Mouse (Mus musculus) megakaryocyte, embryonic 14.5 days (primary cell): ENCODE data around the gene Hoxd3. TPM values are rescaled to one million over a fixed set of nuclear protein-coding genes. Genes with fewer than 3 reads are reported as not detected.

ENCODE experiments used
- H3K27me3 ChIP-seq: replicated peaks from 2 replicates; pipeline ENCODE3; 2012; ENCODE audit warnings: inconsistent platforms
- H3K36me3 ChIP-seq: replicated peaks from 2 replicates; pipeline ENCODE3; 2012; ENCODE audit warnings: low read length, inconsistent platforms, mixed read lengths
- H3K4me1 ChIP-seq: 2 replicates; pipeline ENCODE4 v1.6.1; 2012; ENCODE audit warnings: inconsistent platforms
- H3K4me3 ChIP-seq: replicated peaks from 2 replicates; pipeline ENCODE3; 2012; ENCODE audit warnings: moderate library complexity, mild to moderate bottlenecking, inconsistent platforms
- H3K9me3 ChIP-seq: 2 replicates; pipeline ENCODE4 v1.6.1; 2012; ENCODE audit warnings: inconsistent platforms
- FLI1 ChIP-seq: IDR thresholded peaks from 2 replicates; pipeline ENCODE4 v1.6.1; 2012; ENCODE audit warnings: low read length, inconsistent platforms, mixed read lengths
- GATA1 ChIP-seq: IDR thresholded peaks from 3 replicates; pipeline ENCODE4 v1.6.1; 2012; ENCODE audit warnings: mixed read lengths, low read length, inconsistent platforms, borderline replicate concordance
- polyA plus RNA-seq: library from polyadenylated mRNA; stranded (reverse); fragments of >175 nt; gene quantifications from 2 replicates; pipeline ENCODE4 v1.2.3, GENCODE M21; 2012; ENCODE audit warnings: low replicate concordance; ENCODE audit not compliant: insufficient read depth

The Hoxd3 gene
- polyA plus RNA-seq, 1 experiment = not detected

DNA sequence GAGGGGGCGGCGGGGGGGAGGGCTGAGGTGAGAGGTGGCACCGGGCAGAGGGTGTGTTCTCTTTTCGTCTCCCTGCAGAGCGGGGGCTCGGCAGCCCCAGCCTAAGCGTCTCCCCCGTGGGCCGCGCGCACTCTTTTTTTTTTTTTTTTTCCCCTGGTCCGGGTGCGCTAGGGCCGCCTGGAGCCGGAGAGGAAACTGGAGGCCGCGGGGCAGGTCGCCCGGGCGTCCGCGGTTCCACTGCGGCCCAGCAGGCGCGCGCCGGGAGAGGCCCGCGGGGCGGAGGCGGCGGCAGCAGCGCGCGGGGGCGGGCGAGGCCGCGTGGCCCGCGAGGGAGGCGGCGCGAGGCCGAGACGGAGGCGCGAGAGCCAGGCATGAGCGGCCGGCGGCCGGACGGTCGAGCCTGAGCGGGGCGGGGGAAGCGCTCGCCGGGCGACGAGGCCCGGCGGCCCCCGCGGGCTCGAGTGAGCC, 6.7 kb upstream of the Hoxd3 start:
- Histone ChIP-seq H3K27me3 (peaks cover 95% of the 10 kb centered on the region), H3K36me3 (no peaks in the 10 kb centered on the region), H3K9me3 (no peaks in the 10 kb centered on the region), H3K4me3 (peak overlapping the region; percentile 88), H3K4me1 (peaks cover 15% of the 10 kb centered on the region)
- TF ChIP-seq FLI1 = no peak
- no peak for TF ChIP-seq GATA1

DNA sequence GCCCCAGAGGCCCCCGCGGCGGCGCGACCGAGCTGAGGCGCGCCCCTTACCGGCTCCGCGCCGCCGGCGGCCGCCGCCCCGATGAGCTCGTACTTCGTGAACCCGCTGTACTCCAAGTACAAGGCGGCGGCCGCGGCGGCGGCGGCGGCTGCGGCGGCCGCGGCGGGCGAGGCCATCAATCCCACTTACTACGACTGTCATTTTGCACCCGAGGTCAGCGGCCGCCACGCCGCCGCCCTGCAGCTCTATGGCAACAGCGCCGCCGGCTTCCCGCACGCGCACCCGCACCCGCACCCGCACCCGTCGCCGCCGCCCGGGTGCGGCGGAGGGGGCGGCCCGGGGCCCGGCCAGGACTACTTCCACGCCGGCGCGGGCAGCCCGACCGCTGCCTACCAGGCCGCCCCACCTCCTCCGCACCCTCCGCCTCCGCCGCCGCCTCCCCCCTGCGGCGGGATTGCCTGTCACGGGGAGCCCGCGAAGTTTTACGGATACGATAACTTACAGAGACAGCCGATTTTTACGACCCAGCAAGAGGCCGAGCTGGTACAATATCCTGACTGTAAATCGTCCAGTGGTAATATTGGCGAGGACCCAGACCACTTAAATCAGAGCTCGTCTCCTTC, 6.1 kb upstream of the Hoxd3 start:
- Histone ChIP-seq H3K36me3 (no peaks in the 10 kb centered on the region), H3K9me3 (no peaks in the 10 kb centered on the region), H3K4me1 (peaks cover 15% of the 10 kb centered on the region), H3K27me3 (peaks cover 95% of the 10 kb centered on the region), H3K4me3 (peak overlapping the region; percentile 88)
- TF ChIP-seq GATA1 = no peak
- no peak for TF ChIP-seq FLI1

GRCm38 (mm10) chr2:74706393-74706960, 5.2 kb upstream of the Hoxd3 start:
- H3K36me3 ChIP-seq = no peaks in the 10 kb centered on the region
- H3K4me1 ChIP-seq = peaks cover 18% of the 10 kb centered on the region
- H3K4me3 ChIP-seq = no peak overlapping the region
- H3K27me3 ChIP-seq = peaks cover 93% of the 10 kb centered on the region
- H3K9me3 ChIP-seq = no peaks in the 10 kb centered on the region
- TF ChIP-seq FLI1 (no peak), GATA1 (no peak)

GRCm38 (mm10) chr2:74707599-74707998, 4.1 kb upstream of the Hoxd3 start:
- Histone ChIP-seq H3K4me3 (no peak overlapping the region), H3K9me3 (no peaks in the 10 kb centered on the region), H3K27me3 (peaks cover 96% of the 10 kb centered on the region), H3K36me3 (no peaks in the 10 kb centered on the region), H3K4me1 (peaks cover 27% of the 10 kb centered on the region)
- TF ChIP-seq GATA1 = no peak
- no peak for TF ChIP-seq FLI1

GRCm38 (mm10) chr2:74708676-74709075, 3.1 kb upstream of the Hoxd3 start:
- Histone ChIP-seq H3K36me3 (no peaks in the 10 kb centered on the region), H3K4me1 (peaks cover 27% of the 10 kb centered on the region), H3K4me3 (no peak overlapping the region), H3K27me3 (peaks cover 96% of the 10 kb centered on the region), H3K9me3 (no peaks in the 10 kb centered on the region)
- TF ChIP-seq FLI1 (no peak), GATA1 (no peak)

GRCm38 (mm10) chr2:74709465-74710419, 2.0 kb upstream of the Hoxd3 start:
- Histone ChIP-seq H3K27me3 (peaks cover 96% of the 10 kb centered on the region), H3K36me3 (no peaks in the 10 kb centered on the region), H3K4me1 (peaks cover 24% of the 10 kb centered on the region), H3K4me3 (no peak overlapping the region), H3K9me3 (no peaks in the 10 kb centered on the region)
- TF ChIP-seq GATA1 = no peak
- TF ChIP-seq FLI1 = no peak

DNA sequence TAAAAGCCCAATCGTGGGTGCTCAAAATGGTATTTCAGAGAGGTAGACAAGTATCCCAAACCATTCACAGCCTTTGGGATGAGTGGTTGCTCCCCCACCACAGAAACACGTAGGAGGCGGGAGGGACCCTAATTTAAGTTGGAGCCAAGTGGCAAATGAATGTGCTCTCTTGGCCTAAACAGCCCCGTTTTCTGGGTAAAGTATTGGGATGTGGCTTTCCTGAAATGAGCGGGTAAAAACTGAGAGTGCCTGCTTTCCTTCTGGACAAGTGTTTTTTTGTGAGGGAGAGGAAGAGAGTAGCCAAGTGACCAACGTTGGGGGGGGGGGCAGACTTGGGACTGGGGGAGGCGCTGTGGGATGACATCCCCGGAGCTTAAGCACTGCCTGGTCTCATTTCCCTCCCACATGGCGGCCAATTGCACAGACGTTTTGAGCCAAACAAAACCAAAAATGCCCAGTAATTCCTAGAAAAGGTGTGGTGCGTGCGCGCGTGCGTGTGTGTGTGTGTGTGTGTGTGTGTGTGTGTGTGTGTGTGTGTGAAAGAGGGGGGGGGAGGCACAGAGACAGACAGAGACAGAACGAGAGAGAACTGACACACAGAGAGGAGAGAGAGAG, 691 bp upstream of the Hoxd3 start:
- H3K4me3 ChIP-seq = no peak overlapping the region
- peaks cover 25% of the 10 kb centered on the region for H3K4me1 ChIP-seq
- H3K9me3 ChIP-seq = no peaks in the 10 kb centered on the region
- TF ChIP-seq GATA1 = no peak
- no peak for TF ChIP-seq FLI1
- H3K36me3 ChIP-seq = no peaks in the 10 kb centered on the region
- H3K27me3 ChIP-seq = peaks cover 96% of the 10 kb centered on the region

DNA sequence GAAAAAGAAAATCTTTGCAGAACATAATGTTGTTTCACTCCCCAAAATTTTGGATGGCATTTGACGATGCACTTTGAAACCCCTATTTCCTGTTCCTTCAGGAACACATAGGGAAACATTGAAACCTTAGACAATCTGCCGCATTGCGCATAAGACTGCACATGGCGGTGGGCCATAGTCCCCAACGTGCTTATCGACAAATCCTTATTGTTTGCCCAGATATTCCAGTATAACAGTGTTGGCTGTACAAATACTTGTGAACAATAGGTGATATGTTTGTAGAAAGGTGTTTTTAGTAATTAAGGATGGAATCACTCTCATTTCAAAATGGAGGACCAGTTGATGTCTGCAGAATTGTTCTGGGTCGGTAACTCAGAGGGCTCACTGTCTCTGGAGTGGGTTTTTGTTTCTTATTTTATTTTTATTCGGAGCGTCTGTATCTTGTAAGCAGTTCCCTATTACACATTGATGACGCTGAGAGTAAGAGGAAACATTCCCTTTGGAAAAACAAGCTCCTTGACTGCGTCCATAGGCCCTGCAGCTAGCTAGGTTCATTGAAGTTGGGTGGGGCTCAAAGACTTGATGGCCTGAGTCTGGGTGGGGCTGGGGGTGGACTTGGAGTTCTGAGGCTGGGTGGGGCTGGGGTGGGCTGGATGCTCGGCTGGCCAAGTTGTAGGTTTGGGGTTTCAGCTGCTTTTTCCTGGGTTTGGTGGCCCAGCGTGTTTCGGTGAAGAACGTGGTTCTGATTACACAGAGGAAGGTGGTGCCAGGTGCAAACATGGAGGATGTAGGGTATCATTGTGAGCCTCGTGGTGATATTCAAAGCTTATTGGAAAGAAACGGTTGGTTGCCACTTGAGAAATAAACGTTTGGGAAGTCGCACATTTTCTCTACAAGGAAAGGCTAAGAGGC, 1.8 kb downstream of the Hoxd3 start:
- H3K27me3 ChIP-seq = peaks cover 95% of the 10 kb centered on the region

More for the DNA sequence above, 1.8 kb downstream of the Hoxd3 start:
- H3K9me3 ChIP-seq = no peaks in the 10 kb centered on the region
- H3K4me3 ChIP-seq = no peak overlapping the region
- no peak for TF ChIP-seq GATA1
- TF ChIP-seq FLI1 = no peak
- H3K36me3 ChIP-seq = no peaks in the 10 kb centered on the region
- peaks cover 28% of the 10 kb centered on the region for H3K4me1 ChIP-seq
